Mouse (Mus musculus) gastrocnemius, postnatal 36 days (tissue): ENCODE measurements around the gene Fcho1. TPM values are rescaled to one million over a fixed set of nuclear protein-coding genes. Genes with fewer than 3 reads are reported as not detected.

Experiments used
- DNase-seq, 2 experiments: peaks; one replicate each; pipeline ENCODE4 v3.0.0; 2022
- intact Hi-C: fragments of 180-260 bp; cut with DNase I; formaldehyde crosslinking; loops from one replicate; pipeline ENCODE4 v1.15.1; 2025
- total RNA-seq, 2 experiments: library from RNA; stranded (reverse); gene quantifications; 2 replicates each; pipeline ENCODE4 v1.2.3; 2021

The Fcho1 gene
- total RNA-seq, 2 experiments from 2014 or later = 1.4 TPM; not detected in 1

DNA sequence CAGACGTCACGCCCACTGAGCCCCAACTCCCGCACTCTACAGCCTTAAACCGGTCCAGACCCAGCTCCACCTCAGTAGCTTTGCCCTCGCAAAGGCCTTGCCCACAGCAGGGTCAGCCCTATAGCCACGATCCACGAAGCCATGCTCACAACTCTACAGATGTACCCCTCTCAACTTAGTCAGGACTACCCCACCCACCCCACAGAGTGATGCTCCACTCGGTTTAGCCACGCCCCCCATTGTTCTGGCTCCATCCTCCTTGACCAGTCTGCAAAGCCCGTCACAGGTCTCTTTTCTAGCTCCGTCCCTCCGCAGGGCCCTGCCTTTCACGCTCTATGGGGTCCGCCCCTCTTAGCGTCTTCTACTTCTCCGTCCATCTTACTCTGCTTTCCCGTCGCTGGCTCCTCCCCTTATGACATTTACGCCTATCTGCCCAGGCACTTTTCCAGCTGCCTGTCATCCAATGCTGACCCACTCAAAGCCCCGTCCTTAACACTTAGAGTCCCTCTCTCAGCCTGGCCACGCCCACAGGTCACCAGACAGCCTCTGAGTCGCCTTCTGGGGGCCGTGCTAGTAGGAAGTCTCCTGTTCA lies 39.3 kb downstream of the Fcho1 start:
- intact Hi-C loops = no loop called here
- no peak for DNase-seq

- no peak for DNase-seq
- intact Hi-C loops = no loop called here
Measured at GRCm38 (mm10) chr8:71685573-71685972, 39.9 kb downstream of the Fcho1 start.

DNA sequence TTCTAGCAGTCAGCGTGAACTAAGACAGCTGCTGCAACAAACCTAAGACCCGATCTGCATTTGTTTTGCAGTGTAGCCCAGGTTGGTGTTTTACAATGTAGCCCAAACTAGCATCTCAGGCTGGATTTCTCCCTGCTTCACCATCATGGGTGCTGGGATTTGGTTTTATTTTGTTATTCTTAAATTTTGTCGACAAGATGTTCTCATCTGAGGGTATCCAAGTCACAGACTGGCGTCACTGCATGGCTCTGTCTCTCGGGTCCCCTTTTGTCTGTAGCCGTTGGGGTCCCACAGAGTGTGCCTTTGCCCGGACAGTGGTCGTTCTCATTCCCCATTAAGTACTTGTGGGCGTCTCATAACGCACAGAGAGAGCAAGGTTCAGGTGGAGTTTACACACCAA lies 40.8 kb downstream of the Fcho1 start:
- no peak for DNase-seq
- intact Hi-C loops = no loop called here

- intact Hi-C loops = no loop called here
- DNase-seq = no peak
Measured at GRCm38 (mm10) chr8:71682832-71683231, 42.7 kb downstream of the Fcho1 start.

GRCm38 (mm10) chr8:71681369-71681915 lies 44.1 kb downstream of the Fcho1 start:
- intact Hi-C loops = no loop called here
- no peak for DNase-seq

DNA sequence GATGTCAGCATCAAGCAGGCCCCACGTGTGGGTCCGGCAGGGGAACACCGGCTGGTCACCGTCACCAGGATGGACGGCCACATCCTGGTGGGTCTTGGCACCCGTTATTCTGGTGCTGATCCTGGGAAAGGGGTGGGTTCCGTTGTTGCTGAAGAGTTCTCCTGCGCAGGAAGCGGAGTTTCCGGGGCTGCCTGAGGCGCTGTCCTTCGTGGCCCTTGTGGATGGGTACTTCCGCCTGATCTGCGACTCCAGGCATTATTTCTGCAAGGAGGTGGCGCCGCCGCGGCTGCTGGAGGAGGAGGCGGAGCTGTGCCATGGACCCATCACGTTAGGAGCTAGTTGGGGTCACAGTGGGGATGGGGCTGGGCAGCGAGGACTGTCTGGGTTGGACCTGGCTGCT lies 45.0 kb downstream of the Fcho1 start:
- DNase-seq = no peak
- intact Hi-C loops = no loop called here

DNA sequence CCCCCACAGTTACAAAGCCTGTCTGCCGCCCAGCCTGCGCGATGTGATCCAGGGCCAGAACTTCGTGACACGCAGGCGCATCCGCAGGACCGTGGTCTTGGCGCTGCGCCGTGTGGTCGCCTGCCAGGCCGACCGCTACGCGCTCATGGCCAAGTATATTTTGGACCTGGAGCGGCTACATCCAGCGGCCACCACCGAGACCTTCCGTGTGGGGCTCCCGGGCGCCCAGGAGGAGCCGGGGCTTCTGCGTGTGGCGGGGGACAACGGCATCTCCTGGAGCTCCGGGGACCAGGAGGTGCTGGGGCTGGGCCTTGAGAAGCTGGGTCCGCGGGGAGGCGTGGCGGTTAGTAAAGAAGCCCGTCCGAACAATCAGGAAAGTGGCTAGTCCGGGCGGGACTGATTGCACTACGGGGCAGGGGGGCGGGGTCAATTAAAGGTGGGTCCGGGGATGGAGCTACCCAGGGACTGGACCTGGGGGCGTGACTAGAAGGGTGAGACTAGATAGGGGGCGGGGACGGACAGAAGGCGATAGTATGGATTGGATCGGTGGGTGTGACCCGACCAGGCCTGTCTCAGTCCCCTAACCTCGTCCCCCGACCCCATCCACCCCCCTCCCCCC lies 45.9 kb downstream of the Fcho1 start:
- intact Hi-C loops = no loop called here
- DNase-seq = no peak

- no peak for DNase-seq
- intact Hi-C loops = no loop called here
Measured at GRCm38 (mm10) chr8:71679116-71679515, 46.4 kb downstream of the Fcho1 start.

DNA sequence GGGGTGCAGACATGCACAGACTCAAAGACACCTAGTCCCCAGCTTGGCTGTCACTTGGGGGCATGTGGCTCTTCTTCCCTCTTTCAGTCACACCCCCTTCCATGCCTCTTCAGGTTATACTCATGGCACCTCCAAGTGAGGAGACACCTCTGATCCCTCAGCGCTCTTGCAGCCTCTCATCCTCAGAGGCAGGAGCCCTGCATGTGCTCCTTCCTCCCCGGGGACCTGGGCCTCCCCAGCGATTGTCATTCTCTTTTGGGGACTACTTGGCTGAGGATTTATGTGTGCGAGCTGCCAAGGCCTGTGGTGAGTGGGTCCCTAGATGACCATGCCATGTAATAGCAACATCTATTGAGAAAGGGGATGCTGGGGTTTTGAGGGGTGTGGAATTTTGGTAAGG lies 47.3 kb downstream of the Fcho1 start:
- intact Hi-C loops = no loop called here
- DNase-seq = no peak

- DNase-seq = no peak
- intact Hi-C loops = no loop called here
Measured at GRCm38 (mm10) chr8:71677555-71677954, 48.0 kb downstream of the Fcho1 start.

DNA sequence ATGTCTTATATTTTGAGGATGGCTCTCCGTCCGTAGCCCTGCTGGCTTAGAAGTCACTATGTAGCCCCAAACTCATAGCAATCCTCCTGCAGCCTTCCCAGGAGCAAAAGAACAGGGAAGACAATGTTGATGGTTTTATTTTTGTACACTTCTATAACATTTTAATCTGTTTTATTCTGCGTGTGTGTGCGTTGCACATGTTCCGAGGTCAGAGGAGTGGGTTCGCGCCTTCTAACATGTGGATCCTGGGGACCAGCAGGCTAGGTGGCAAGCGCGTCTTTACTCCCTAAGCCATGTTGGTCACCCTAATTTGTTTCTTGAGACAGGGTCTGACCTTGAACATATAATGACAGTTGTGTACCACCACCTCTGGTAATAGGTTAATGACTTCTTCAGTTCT lies 48.7 kb downstream of the Fcho1 start:
- intact Hi-C loops = no loop called here
- DNase-seq = no peak

- intact Hi-C loops = no loop called here
- peak in 1 of 2 experiments; percentile 47 for DNase-seq
Measured at GRCm38 (mm10) chr8:71676020-71676741, 49.3 kb downstream of the Fcho1 start, which contains the start of gene Jak3. TSS of gene Jak3 (plus strand) at chr8:71676296.

DNA sequence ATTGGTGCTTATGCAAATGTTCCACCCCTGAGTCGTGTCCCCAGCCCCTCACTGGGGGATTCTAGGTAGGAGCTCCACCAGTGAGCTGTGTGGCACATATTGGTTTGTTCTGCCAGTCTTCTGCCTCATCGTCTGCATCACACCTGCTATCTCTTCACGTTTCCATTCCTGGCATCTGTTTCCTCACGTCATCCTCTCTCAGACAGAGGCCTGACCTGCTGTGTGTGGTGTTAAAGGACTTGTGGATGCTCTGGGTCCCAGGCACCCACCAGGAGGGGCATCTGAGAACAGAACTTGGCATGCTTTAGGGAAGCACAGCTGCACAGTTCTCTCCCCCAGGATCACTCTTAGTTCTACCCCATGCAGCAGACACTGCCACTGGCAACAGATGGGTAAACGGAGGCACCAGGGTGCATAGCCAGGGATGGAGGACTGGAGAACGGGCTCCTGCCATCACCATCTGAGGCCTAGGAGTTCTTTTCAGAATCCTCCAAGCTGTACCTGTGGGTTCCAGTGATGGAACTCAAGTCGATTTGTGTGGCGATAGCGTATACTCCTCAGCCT lies 50.0 kb downstream of the Fcho1 start:
- DNase-seq = no peak
- intact Hi-C loops = no loop called here

- intact Hi-C loops = no loop called here
- DNase-seq = no peak
Measured at GRCm38 (mm10) chr8:71674071-71674470, 51.4 kb downstream of the Fcho1 start.

GRCm38 (mm10) chr8:71672168-71672735 lies 53.3 kb downstream of the Fcho1 start:
- no peak for DNase-seq
- intact Hi-C loops = no loop called here

DNA sequence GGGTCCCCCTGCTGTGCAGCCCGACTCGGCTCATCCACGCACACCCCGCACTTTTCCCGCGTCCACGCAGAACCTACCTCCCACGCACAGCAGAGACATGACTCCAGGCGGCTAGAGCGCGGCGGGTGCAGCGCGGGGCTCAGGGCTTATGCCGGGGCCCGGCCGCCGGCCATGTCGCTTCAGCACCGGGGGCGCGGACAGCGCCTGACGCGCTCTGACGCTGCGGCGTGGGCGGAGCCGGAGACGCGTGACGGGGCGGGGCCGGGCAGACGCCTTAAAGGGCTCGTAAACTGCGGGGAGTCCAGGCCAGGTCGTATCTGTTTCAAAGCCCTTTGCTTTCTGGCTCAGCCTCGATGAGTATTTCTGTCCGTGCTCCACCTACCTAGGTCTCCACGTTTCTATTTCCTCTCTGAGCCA lies 54.0 kb downstream of the Fcho1 start, which contains the start of gene Unc13a:
Gene Unc13a, minus strand, starts transcription at position 209 of the 417 bp plus-strand sequence.
- peak; percentile 83 for DNase-seq
- intact Hi-C loops = no loop called here

- intact Hi-C loops = no loop called here
- no peak for DNase-seq
Measured at GRCm38 (mm10) chr8:71670621-71671548, 54.6 kb downstream of the Fcho1 start.

DNA sequence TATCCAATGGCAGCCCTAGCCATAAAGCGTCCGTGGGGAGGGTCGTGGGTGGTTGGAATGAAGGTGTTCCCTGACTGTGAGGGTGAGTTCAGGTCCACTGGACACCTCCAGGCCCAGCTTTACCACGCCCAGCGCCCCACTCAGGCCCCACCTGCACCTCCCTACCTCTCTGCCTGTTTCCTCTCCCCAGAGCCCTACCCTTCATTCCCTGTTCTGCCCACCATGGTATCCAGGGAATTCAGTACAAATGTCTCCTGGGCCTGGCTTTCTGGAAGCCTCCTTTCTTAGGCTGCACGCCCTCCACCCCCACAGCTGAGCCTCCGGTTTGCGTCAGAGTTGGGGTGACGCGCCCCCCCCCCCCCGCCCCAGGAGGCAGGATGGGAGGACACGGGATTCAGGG lies 55.3 kb downstream of the Fcho1 start:
- intact Hi-C loops = no loop called here
- DNase-seq = no peak

DNA sequence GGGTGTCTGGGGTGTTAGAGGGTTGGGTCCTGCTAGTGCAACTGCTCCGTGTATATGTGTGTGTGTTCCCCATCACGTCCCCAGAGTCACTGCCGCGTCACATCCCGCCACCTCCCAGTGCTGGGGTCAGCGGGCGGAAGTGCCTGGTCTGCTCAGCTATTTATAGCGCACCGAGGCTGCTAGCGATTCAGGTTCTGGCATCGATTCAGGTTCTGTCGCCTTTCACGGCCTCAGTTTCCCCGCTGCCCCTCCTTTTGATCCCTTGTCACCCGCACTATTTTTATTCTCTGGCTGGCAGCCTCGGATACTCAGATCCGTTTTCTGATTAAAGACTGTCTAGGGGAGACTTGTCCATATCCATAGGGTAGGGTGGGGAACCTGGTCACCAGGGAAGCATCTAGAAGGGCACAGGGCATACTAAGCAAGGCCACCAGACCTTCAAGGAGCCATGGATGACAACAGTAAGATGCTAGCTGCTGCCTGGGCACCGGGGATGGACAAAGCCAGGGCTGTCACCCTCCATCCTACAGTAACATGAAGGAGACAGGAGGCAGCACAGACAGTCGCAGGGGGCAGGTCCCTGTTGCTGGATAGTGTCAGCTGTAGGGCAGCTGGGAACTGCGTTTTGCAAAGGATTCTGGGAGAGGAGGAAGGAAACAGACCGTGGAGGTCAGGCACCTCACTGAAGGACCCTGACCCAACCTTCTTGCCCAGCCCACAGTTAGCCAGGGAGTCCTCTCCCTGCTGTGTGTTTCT lies 57.1 kb downstream of the Fcho1 start:
- intact Hi-C loops = no loop called here
- no peak for DNase-seq
